Mouse (Mus musculus): ENCODE results near the gene Tns1. TPM values are rescaled to one million over a fixed set of nuclear protein-coding genes. Genes with fewer than 3 reads are reported as not detected.

The Tns1 gene
- total and polyA plus RNA-seq, 3 experiments, result 0.11 TPM; not detected in 2

DNA sequence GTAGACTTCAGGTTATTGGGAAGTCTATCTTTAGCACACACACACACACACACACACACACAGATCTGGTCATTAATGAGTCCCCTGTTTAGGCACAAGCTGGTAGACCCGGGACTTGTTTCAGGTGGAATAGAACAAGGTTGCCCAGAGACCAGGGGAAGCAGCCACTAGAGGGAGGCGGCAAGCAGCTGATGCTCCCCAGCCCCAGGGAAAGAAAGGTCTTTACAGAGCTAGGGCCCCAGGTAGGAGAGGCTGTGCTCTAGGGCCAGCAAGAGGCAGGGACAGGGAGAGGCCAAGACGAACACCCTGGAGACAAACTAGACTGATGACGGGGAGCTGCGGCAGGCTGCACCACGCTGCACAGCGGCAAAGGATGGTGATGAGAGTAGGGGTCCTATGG is 198.0 kb downstream of the Tns1 start:
- no peak for DNase-seq (ENCODE audit: low read depth, low spot score)
- TF ChIP-seq CTCF (IDR thresholded peaks at IDR 0.05 in 2 of 3, conservative IDR thresholded peaks at IDR 0.05 in 1 of 3; ENCODE audit: control insufficient read depth in 1 of 3, insufficient read depth in 1 of 3, low read depth in 2 of 3, low read length in 3 of 3, poor library complexity in 1 of 3, severe bottlenecking in 1 of 3) (no peak), SMC3 (IDR thresholded peaks at IDR 0.05; ENCODE audit: low read depth, low read length) (no peak), NRF1 (IDR thresholded peaks at IDR 0.05; ENCODE audit: insufficient read depth, low read depth, low read length, poor library complexity, severe bottlenecking) (no peak), POLR2A (IDR thresholded peaks at IDR 0.05; ENCODE audit: control insufficient read depth in 1 of 2, insufficient read depth in 1 of 2, low read depth in 1 of 2, low read length in 2 of 2, poor library complexity in 1 of 2) (no peak), ETS1 (IDR thresholded peaks at IDR 0.05; ENCODE audit: low read depth, low read length) (no peak), E2F4 (IDR thresholded peaks at IDR 0.05; ENCODE audit: borderline replicate concordance, low read depth, low read length) (no peak), JUND (IDR thresholded peaks at IDR 0.05; ENCODE audit: low read depth, low read length) (no peak), HCFC1 (IDR thresholded peaks at IDR 0.05; ENCODE audit: low read depth, low read length) (no peak), UBTF (IDR thresholded peaks at IDR 0.05; ENCODE audit: borderline replicate concordance, insufficient read depth, low read depth, low read length) (no peak), ELF1 (IDR thresholded peaks at IDR 0.05; ENCODE audit: low read depth, low read length) (no peak), MAX (IDR thresholded peaks at IDR 0.05; ENCODE audit: low read length) (no peak), ZNF384 (IDR thresholded peaks at IDR 0.05; ENCODE audit: low read depth, low read length) (no peak), NELFE (IDR thresholded peaks at IDR 0.05; ENCODE audit: low read depth, low read length) (no peak), MYC (IDR thresholded peaks at IDR 0.05; ENCODE audit: low read depth, low read length) (no peak), CHD2 (IDR thresholded peaks at IDR 0.05; ENCODE audit: low read length) (no peak), RAD21 (IDR thresholded peaks at IDR 0.05; ENCODE audit: low read depth, low read length) (no peak), USF1 (IDR thresholded peaks at IDR 0.05; ENCODE audit: low read depth, low read length) (no peak), MAFK (IDR thresholded peaks at IDR 0.05; ENCODE audit: borderline replicate concordance, low read depth, low read length) (no peak), KAT2A (conservative IDR thresholded peaks at IDR 0.05; ENCODE audit: low read depth, low read length) (no peak), TAL1 (IDR thresholded peaks at IDR 0.05; ENCODE audit: low read length) (no peak)
- Histone ChIP-seq H3K4me3 (ENCODE audit: control insufficient read depth in 1 of 2, insufficient read depth in 1 of 2, low read depth in 2 of 2, low read length in 2 of 2) (no peak overlapping the region), H3K27me3 (ENCODE audit: control insufficient read depth in 1 of 2, insufficient read depth in 2 of 2, low read length in 2 of 2) (no peaks in the 10 kb centered on the region), H3K36me3 (ENCODE audit: control insufficient read depth in 1 of 2, insufficient read depth in 2 of 2, low read length in 2 of 2) (no peaks in the 10 kb centered on the region), H3K27ac (ENCODE audit: control insufficient read depth, low read depth, low read length) (no peak overlapping the region), H3K9ac (ENCODE audit: control insufficient read depth, low read depth, low read length, poor library complexity, severe bottlenecking) (no peak overlapping the region), H3K9me3 (replicated peaks; ENCODE audit: insufficient read depth, low read length) (no peaks in the 10 kb centered on the region), H3K79me2 (ENCODE audit: control insufficient read depth, insufficient read depth, low read length, poor library complexity) (no peaks in the 10 kb centered on the region), H3K4me1 (ENCODE audit: control insufficient read depth in 1 of 2, insufficient read depth in 2 of 2, low read length in 2 of 2) (no peaks in the 10 kb centered on the region)

GRCm38 (mm10) chr1:73924871-73925610 is 199.2 kb downstream of the Tns1 start:
- DNase-seq (ENCODE audit: low read depth, low spot score), result no peak
- no peak overlapping the region for H3K4me3 ChIP-seq (ENCODE audit: control insufficient read depth in 1 of 2, insufficient read depth in 1 of 2, low read depth in 2 of 2, low read length in 2 of 2)
- TF ChIP-seq GATA1 (IDR thresholded peaks at IDR 0.05; ENCODE audit: low read depth, low read length) (no peak), CHD1 (IDR thresholded peaks at IDR 0.05; ENCODE audit: low read depth, low read length) (no peak), HCFC1 (IDR thresholded peaks at IDR 0.05; ENCODE audit: low read depth, low read length) (no peak), BHLHE40 (IDR thresholded peaks at IDR 0.05; ENCODE audit: borderline replicate concordance, low read depth, low read length) (no peak), POLR2AphosphoS2 (IDR thresholded peaks at IDR 0.05; ENCODE audit: low read length) (no peak), ETS1 (IDR thresholded peaks at IDR 0.05; ENCODE audit: low read depth, low read length) (no peak), CHD2 (IDR thresholded peaks at IDR 0.05; ENCODE audit: low read length) (no peak), MAFK (IDR thresholded peaks at IDR 0.05; ENCODE audit: borderline replicate concordance, low read depth, low read length) (no peak), RAD21 (IDR thresholded peaks at IDR 0.05; ENCODE audit: low read depth, low read length) (no peak), ZKSCAN1 (IDR thresholded peaks at IDR 0.05; ENCODE audit: low read depth, low read length) (no peak), USF1 (IDR thresholded peaks at IDR 0.05; ENCODE audit: low read depth, low read length) (no peak), MEF2A (IDR thresholded peaks at IDR 0.05; ENCODE audit: extremely low read depth, insufficient replicate concordance, low read depth, low read length, poor library complexity, severe bottlenecking) (no peak), USF2 (IDR thresholded peaks at IDR 0.05; ENCODE audit: borderline replicate concordance in 1 of 2, insufficient read depth in 1 of 2, low read depth in 1 of 2, low read length in 2 of 2) (no peak), SIN3A (IDR thresholded peaks at IDR 0.05; ENCODE audit: low read length) (no peak), POLR2AphosphoS5 (IDR thresholded peaks at IDR 0.05; ENCODE audit: borderline replicate concordance, low read depth, low read length) (no peak)
- no peaks in the 10 kb centered on the region for H3K79me2 ChIP-seq (ENCODE audit: control insufficient read depth, insufficient read depth, low read length, poor library complexity)
- no peaks in the 10 kb centered on the region for H3K27me3 ChIP-seq (ENCODE audit: control insufficient read depth in 1 of 2, insufficient read depth in 2 of 2, low read length in 2 of 2)
- H3K4me1 ChIP-seq (ENCODE audit: control insufficient read depth in 1 of 2, insufficient read depth in 2 of 2, low read length in 2 of 2), result no peaks in the 10 kb centered on the region
- no peaks in the 10 kb centered on the region for H3K36me3 ChIP-seq (ENCODE audit: control insufficient read depth in 1 of 2, insufficient read depth in 2 of 2, low read length in 2 of 2)
- H3K27ac ChIP-seq (ENCODE audit: control insufficient read depth, low read depth, low read length), result no peak overlapping the region
- H3K9ac ChIP-seq (ENCODE audit: control insufficient read depth, low read depth, low read length, poor library complexity, severe bottlenecking), result no peak overlapping the region
- no peaks in the 10 kb centered on the region for H3K9me3 ChIP-seq (replicated peaks; ENCODE audit: insufficient read depth, low read length)
